Mouse (Mus musculus): ENCODE results near the gene Sec24d.

- TF ChIP-seq CTCF (IDR thresholded peaks at IDR 0.05; ENCODE audit: low read depth, low read length) (no peak), POLR2A (IDR thresholded peaks at IDR 0.05; ENCODE audit: extremely low read depth, insufficient read depth, low read length) (no peak)
Measured at GRCm38 (mm10) chr3:123245646-123246045, 21.6 kb upstream of the Sec24d start.

All from liver, adult 2 months (tissue).